Mouse (Mus musculus): ENCODE results near the gene Btaf1.

The Btaf1 gene

GRCm38 (mm10) chr19:36925671-36926552 lies at the start of gene Btaf1:
Btaf1 (plus strand) TSS chr19:36926079.
- peak; percentile 94 for DNase-seq (ENCODE audit: extremely low spot score, low spot score)

GRCm38 (mm10) chr19:36877329-36877728 lies 48.5 kb upstream of the Btaf1 start:
- DNase-seq (ENCODE audit: extremely low spot score, low spot score) = no peak

- no peak for DNase-seq (ENCODE audit: extremely low spot score, low spot score)
These were observed 47.0 kb upstream of the Btaf1 start for GRCm38 (mm10) chr19:36878743-36879495.

GRCm38 (mm10) chr19:36883119-36883518 lies 42.8 kb upstream of the Btaf1 start:
- DNase-seq (ENCODE audit: extremely low spot score, low spot score) = no peak

- DNase-seq (ENCODE audit: extremely low spot score, low spot score) = no peak
These were observed 39.6 kb upstream of the Btaf1 start for GRCm38 (mm10) chr19:36886316-36886715.

GRCm38 (mm10) chr19:36887706-36888105 lies 38.2 kb upstream of the Btaf1 start:
- no peak for DNase-seq (ENCODE audit: extremely low spot score, low spot score)

- DNase-seq (ENCODE audit: extremely low spot score, low spot score) = no peak
These were observed 34.1 kb upstream of the Btaf1 start for GRCm38 (mm10) chr19:36891746-36892145.

GRCm38 (mm10) chr19:36896791-36897569 lies 28.9 kb upstream of the Btaf1 start:
- DNase-seq (ENCODE audit: extremely low spot score, low spot score) = peak; percentile 61

GRCm38 (mm10) chr19:36897778-36898177 lies 28.1 kb upstream of the Btaf1 start:
- DNase-seq (ENCODE audit: extremely low spot score, low spot score) = no peak

- no peak for DNase-seq (ENCODE audit: extremely low spot score, low spot score)
These were observed 22.5 kb upstream of the Btaf1 start for GRCm38 (mm10) chr19:36903377-36903776.

GRCm38 (mm10) chr19:36904211-36905007 lies 21.5 kb upstream of the Btaf1 start:
- peak; percentile 85 for DNase-seq (ENCODE audit: extremely low spot score, low spot score)

GRCm38 (mm10) chr19:36909150-36909549 lies 16.7 kb upstream of the Btaf1 start:
- no peak for DNase-seq (ENCODE audit: extremely low spot score, low spot score)

GRCm38 (mm10) chr19:36909676-36910292 lies 16.1 kb upstream of the Btaf1 start:
- DNase-seq (ENCODE audit: extremely low spot score, low spot score) = peak; percentile 77

GRCm38 (mm10) chr19:36910424-36911045 lies 15.3 kb upstream of the Btaf1 start:
- no peak for DNase-seq (ENCODE audit: extremely low spot score, low spot score)

GRCm38 (mm10) chr19:36913064-36913463 lies 12.8 kb upstream of the Btaf1 start:
- no peak for DNase-seq (ENCODE audit: extremely low spot score, low spot score)

GRCm38 (mm10) chr19:36916206-36916605 lies 9.7 kb upstream of the Btaf1 start:
- no peak for DNase-seq (ENCODE audit: extremely low spot score, low spot score)

- DNase-seq (ENCODE audit: extremely low spot score, low spot score) = no peak
These were observed 8.9 kb upstream of the Btaf1 start for GRCm38 (mm10) chr19:36916876-36917389.

- peak; percentile 89 for DNase-seq (ENCODE audit: extremely low spot score, low spot score)
These were observed 7.2 kb upstream of the Btaf1 start for GRCm38 (mm10) chr19:36918441-36919301.

GRCm38 (mm10) chr19:36919466-36919865 lies 6.4 kb upstream of the Btaf1 start, which contains the start of gene Fgfbp3:
Fgfbp3 (minus strand) TSS chr19:36919615.
- no peak for DNase-seq (ENCODE audit: extremely low spot score, low spot score)
